Mouse (Mus musculus): ENCODE measurements around the gene Slc22a23. TPM values are rescaled to one million over a fixed set of nuclear protein-coding genes. Genes with fewer than 3 reads are reported as not detected.

Gene Slc22a23
- polyA plus RNA-seq, 1 experiment from 2014 or later, result 7.8 TPM

DNA sequence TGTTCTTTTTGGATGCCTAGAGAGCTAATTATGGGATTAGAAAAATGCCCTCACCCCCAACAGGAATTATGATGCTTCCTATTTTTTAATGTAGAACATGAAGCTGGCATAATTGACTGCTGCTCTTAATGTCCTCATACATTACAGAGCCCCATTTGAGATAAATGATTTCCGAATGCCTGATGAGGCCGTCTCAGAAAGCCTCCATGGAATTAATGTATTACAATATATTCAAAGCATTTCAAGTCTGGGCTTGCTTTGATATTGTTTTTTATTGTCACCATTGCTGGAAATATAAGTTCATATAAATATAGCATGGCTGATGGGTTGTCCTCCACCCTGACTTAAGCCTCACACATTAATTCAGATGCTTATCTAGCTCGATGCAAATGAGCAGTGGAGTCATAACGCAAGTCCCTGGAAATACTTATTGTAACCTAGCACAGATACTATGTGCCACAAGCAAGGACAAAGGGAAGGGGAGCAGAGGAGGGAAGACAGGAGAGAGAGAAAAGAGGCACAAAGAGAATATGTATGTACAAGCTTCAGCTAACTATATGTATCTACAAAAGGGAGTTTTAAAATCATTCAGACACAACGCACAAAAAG, 28.0 kb upstream of the Slc22a23 start:
- ATAC-seq (ENCODE audit: insufficient number of reproducible peaks, insufficient read depth, low FRiP score, low read depth), result no peak
- Histone ChIP-seq H3K9ac (ENCODE audit: low read length) (no peak overlapping the region), H3K4me3 (ENCODE audit: control insufficient read depth in 1 of 2, insufficient read depth in 1 of 2, low read depth in 1 of 2, low read length in 2 of 2) (no peak overlapping the region), H3K9me3 (ENCODE audit: control insufficient read depth, low read length) (no peaks in the 10 kb centered on the region), H3K36me3 (ENCODE audit: control insufficient read depth, insufficient read depth, low read length) (no peaks in the 10 kb centered on the region), H3K4me2 (ENCODE audit: low read length) (0 out of 2 replicates have a peak overlapping the region, but pooled peaks have one; percentile 3), H3K27me3 (ENCODE audit: control insufficient read depth, insufficient read depth, low read length) (no peaks in the 10 kb centered on the region), H3K4me1 (ENCODE audit: control insufficient read depth in 2 of 2, insufficient read depth in 2 of 2, low read length in 2 of 2) (peaks cover 4 to 9% of the 10 kb centered on the region in 2 experiments; a peak in 1 of 4 replicates), H3K27ac (replicated peaks in 1 of 2; ENCODE audit: control insufficient read depth in 1 of 2, insufficient read depth in 1 of 2, low read depth in 2 of 2, low read length in 2 of 2) (no peak overlapping the region)
- WGBS, result 68% methylated on average over 5 of the region's 5 CpGs

DNA sequence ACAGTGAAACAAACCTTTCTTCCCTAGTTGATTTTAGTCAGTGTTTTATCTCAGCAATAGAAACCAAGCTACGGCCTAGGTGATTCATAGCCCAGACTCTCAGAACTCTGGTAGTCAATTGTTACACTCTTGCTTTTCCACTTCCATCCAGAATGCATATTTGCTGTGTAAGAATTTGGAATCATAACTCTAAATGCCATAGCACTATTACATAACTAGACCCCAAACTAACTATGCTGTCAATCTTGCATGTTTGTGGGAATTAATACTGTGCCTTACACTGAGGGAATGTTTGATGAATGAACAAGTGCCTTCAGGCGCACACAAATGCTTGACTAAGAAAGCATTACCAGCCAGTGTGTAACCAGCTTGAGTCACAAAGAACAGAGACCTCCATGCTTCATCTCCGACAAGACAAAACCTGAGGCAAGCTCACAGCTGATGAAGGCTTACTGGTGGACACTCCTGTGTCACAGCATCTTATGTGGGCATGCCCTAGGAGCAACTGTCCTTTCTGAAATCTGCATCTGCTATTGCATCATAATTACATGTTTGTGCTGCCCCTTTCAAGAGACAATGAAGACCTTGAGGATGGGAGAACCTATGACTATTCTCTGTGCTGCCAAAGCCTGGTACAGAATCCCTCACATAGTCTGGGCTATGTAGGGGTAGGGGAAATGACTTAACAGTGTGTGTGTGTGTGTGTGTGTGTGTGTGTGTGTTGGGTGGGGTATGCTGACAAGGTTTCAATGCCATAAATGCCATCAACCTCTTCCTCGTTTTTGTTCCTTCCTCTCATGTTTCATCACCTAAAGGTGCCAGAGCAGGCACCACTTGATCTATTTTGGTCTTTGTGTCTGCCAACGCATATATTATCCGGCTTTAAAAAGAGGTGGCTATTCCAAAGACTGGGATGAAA, 27.2 kb upstream of the Slc22a23 start:
- Histone ChIP-seq H3K4me3 (ENCODE audit: control insufficient read depth in 1 of 2, insufficient read depth in 1 of 2, low read depth in 1 of 2, low read length in 2 of 2) (no peak overlapping the region), H3K4me1 (ENCODE audit: control insufficient read depth in 2 of 2, insufficient read depth in 2 of 2, low read length in 2 of 2) (peaks cover 4 to 9% of the 10 kb centered on the region in 2 experiments; a peak in 1 of 4 replicates), H3K36me3 (ENCODE audit: control insufficient read depth, insufficient read depth, low read length) (no peaks in the 10 kb centered on the region), H3K4me2 (ENCODE audit: low read length) (0 out of 2 replicates have a peak overlapping the region, but pooled peaks have one; percentile 3), H3K27ac (replicated peaks in 1 of 2; ENCODE audit: control insufficient read depth in 1 of 2, insufficient read depth in 1 of 2, low read depth in 2 of 2, low read length in 2 of 2) (no peak overlapping the region), H3K9ac (ENCODE audit: low read length) (no peak overlapping the region), H3K9me3 (ENCODE audit: control insufficient read depth, low read length) (no peaks in the 10 kb centered on the region), H3K27me3 (ENCODE audit: control insufficient read depth, insufficient read depth, low read length) (no peaks in the 10 kb centered on the region)
- 56% methylated on average over 6 of the region's 6 CpGs for WGBS
- ATAC-seq (ENCODE audit: insufficient number of reproducible peaks, insufficient read depth, low FRiP score, low read depth), result peak; percentile 43; the same call in 1 of the 2 replicates

DNA sequence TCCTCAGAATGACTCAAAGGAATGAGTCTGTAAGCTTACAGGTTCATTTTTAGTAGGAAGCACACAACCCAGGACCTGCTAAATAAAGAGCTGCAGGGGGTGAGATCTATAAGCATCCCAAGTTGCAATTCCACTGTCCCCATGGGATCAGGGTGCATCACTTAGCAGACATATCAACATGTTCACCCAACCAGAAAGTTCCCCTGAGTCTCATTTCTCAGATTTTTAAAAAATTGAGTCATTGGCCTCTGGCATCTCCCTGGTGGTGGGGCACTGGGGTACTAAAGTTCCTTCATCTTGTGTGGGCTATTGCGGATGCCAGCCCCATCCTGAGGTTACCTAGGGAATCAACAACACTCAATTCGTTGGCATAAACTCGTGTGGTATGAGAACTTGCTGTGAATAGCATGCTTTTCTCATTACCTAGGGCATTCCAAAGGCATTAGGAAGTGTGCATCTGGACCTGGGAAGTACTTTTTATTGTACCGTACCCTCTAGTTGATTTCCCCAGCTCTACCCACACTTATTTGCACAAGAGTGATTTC, 25.4 kb upstream of the Slc22a23 start:
- peaks cover 2 to 9% of the 10 kb centered on the region in 2 experiments; a peak in 1 of 4 replicates for H3K4me1 ChIP-seq (ENCODE audit: control insufficient read depth in 2 of 2, insufficient read depth in 2 of 2, low read length in 2 of 2)

DNA sequence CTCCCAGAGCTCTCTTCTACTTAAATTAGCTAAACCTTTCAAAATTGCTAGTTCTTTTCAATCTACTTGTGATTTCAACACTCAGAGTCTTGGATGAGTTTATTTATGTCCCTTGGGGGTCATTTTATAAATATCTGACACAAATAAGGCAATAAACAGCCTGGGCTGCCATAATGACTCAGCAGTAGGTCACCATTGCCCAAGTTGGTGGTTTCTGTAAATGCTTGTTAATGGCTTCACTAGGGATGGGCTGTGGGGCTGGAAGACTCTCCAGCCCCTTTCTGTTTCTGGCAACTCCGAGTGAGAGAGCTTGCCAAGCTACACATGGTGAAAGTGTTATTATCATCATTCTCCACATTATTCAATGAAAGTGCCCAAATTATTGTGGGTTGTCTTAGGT, 20.2 kb upstream of the Slc22a23 start:
- Histone ChIP-seq H3K4me3 (ENCODE audit: control insufficient read depth in 1 of 2, insufficient read depth in 1 of 2, low read depth in 1 of 2, low read length in 2 of 2) (no peak overlapping the region), H3K27ac (replicated peaks in 1 of 2; ENCODE audit: control insufficient read depth in 1 of 2, insufficient read depth in 1 of 2, low read depth in 2 of 2, low read length in 2 of 2) (no peak overlapping the region), H3K4me1 (ENCODE audit: control insufficient read depth in 2 of 2, insufficient read depth in 2 of 2, low read length in 2 of 2) (no peaks in the 10 kb centered on the region), H3K27me3 (ENCODE audit: control insufficient read depth, insufficient read depth, low read length) (no peaks in the 10 kb centered on the region), H3K4me2 (ENCODE audit: low read length) (no peak overlapping the region), H3K9me3 (ENCODE audit: control insufficient read depth, low read length) (no peaks in the 10 kb centered on the region), H3K9ac (ENCODE audit: low read length) (no peak overlapping the region), H3K36me3 (ENCODE audit: control insufficient read depth, insufficient read depth, low read length) (no peaks in the 10 kb centered on the region)
- 64% methylated on average over 1 of the region's 1 CpGs for WGBS
- no peak for ATAC-seq (ENCODE audit: insufficient number of reproducible peaks, insufficient read depth, low FRiP score, low read depth)

More for the DNA sequence above, 25.4 kb upstream of the Slc22a23 start:
- H3K27me3 ChIP-seq (ENCODE audit: control insufficient read depth, insufficient read depth, low read length), result no peaks in the 10 kb centered on the region
- no peak overlapping the region for H3K4me3 ChIP-seq (ENCODE audit: control insufficient read depth in 1 of 2, insufficient read depth in 1 of 2, low read depth in 1 of 2, low read length in 2 of 2)
- no peak overlapping the region for H3K9ac ChIP-seq (ENCODE audit: low read length)
- H3K4me2 ChIP-seq (ENCODE audit: low read length), result no peak overlapping the region
- H3K9me3 ChIP-seq (ENCODE audit: control insufficient read depth, low read length), result no peaks in the 10 kb centered on the region
- H3K36me3 ChIP-seq (ENCODE audit: control insufficient read depth, insufficient read depth, low read length), result no peaks in the 10 kb centered on the region
- H3K27ac ChIP-seq (replicated peaks in 1 of 2; ENCODE audit: control insufficient read depth in 1 of 2, insufficient read depth in 1 of 2, low read depth in 2 of 2, low read length in 2 of 2), result no peak overlapping the region
- no peak for ATAC-seq (ENCODE audit: insufficient number of reproducible peaks, insufficient read depth, low FRiP score, low read depth)
- 64% methylated on average over 4 of the region's 4 CpGs for WGBS

DNA sequence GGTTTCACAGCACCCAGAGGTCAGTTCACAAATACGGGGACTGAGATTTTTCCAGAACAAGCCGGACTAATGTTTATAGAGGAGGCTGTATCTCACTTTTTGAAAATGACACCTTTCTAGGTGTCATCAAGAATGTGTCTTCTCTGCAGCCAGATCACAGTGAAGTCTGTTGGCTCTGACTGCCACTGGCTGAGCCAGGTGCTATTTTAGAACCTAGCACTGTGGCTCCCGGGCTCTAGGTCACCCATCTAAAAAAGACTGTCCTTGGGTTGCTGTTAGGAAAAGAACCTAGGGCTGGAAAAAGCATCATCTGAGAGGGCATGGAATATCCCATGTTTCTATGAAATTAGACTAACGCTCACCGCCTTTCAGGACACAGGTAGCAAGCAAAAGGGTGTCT, 10.7 kb upstream of the Slc22a23 start:
- Histone ChIP-seq H3K27me3 (ENCODE audit: control insufficient read depth, insufficient read depth, low read length) (no peaks in the 10 kb centered on the region), H3K27ac (replicated peaks in 1 of 2; ENCODE audit: control insufficient read depth in 1 of 2, insufficient read depth in 1 of 2, low read depth in 2 of 2, low read length in 2 of 2) (no peak overlapping the region), H3K4me2 (ENCODE audit: low read length) (no peak overlapping the region), H3K9me3 (ENCODE audit: control insufficient read depth, low read length) (no peaks in the 10 kb centered on the region), H3K4me3 (ENCODE audit: control insufficient read depth in 1 of 2, insufficient read depth in 1 of 2, low read depth in 1 of 2, low read length in 2 of 2) (no peak overlapping the region), H3K36me3 (ENCODE audit: control insufficient read depth, insufficient read depth, low read length) (no peaks in the 10 kb centered on the region), H3K9ac (ENCODE audit: low read length) (no peak overlapping the region), H3K4me1 (ENCODE audit: control insufficient read depth in 2 of 2, insufficient read depth in 2 of 2, low read length in 2 of 2) (no peaks in the 10 kb centered on the region)
- WGBS, result 75% methylated on average over 5 of the region's 5 CpGs
- no peak for ATAC-seq (ENCODE audit: insufficient number of reproducible peaks, insufficient read depth, low FRiP score, low read depth)

DNA sequence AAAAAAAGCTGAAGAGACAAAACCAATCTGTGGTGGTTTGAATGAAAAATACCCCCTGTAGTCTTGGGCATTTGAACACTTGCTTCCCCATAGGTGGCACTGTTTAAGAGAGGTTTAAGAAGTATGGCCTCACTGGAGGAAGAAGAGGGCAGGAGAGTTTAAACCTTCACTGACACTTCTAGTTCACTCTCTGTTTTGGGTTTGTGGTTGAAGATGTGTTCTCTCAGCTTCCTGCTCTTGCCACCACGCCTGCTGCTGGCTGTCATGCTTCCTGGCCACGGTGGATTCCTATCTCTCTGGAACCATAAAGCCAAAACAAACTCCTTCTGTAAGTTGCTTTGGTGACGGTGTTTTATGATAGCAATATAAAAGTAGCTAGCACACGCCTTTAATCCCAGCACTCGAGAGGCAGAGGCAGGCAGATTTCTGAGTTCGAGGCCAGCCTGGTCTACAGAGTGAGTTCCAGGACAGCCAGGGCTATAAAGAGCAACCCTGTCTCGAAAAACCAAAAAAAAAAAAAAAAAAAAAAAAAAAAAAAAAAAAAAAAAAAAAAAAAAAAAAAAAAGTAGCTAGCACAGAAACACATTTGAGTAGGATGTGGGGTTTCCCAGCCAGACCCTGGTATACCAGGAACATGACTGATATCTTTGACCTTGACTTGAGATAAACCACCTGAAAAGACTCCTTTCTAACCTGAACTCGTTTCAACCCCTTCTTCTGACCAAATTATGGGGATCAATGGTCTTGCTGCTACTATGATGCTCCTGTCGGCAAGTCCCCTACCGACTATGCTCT, 10.0 kb upstream of the Slc22a23 start:
- Histone ChIP-seq H3K4me1 (ENCODE audit: control insufficient read depth in 2 of 2, insufficient read depth in 2 of 2, low read length in 2 of 2) (no peaks in the 10 kb centered on the region), H3K36me3 (ENCODE audit: control insufficient read depth, insufficient read depth, low read length) (no peaks in the 10 kb centered on the region), H3K27ac (replicated peaks in 1 of 2; ENCODE audit: control insufficient read depth in 1 of 2, insufficient read depth in 1 of 2, low read depth in 2 of 2, low read length in 2 of 2) (no peak overlapping the region), H3K4me2 (ENCODE audit: low read length) (no peak overlapping the region), H3K9me3 (ENCODE audit: control insufficient read depth, low read length) (no peaks in the 10 kb centered on the region), H3K27me3 (ENCODE audit: control insufficient read depth, insufficient read depth, low read length) (no peaks in the 10 kb centered on the region), H3K4me3 (ENCODE audit: control insufficient read depth in 1 of 2, insufficient read depth in 1 of 2, low read depth in 1 of 2, low read length in 2 of 2) (no peak overlapping the region), H3K9ac (ENCODE audit: low read length) (no peak overlapping the region)
- WGBS, result 82% methylated on average over 10 of the region's 10 CpGs
- no peak for ATAC-seq (ENCODE audit: insufficient number of reproducible peaks, insufficient read depth, low FRiP score, low read depth)

DNA sequence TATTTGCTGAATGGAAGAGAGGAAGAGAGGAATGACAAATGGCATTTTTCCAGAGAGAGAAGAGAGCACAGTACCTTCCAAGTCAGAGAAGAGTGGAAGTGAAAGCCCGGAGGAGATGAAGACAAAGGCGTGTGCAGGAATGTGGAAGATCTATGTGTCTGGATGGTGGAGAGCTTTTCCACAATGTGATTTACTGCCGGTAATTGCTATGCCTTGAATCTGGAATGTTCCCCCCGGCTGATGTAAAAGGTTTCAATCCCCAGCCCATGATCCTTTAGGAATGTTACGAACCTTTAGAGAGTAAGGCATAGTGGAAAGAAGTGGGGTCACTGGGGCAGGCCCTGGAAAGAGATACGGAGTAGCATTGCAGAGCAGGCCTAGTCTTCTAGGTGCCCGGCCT, 8.3 kb upstream of the Slc22a23 start:
- 77% methylated on average over 7 of the region's 7 CpGs for WGBS
- no peak for ATAC-seq (ENCODE audit: insufficient number of reproducible peaks, insufficient read depth, low FRiP score, low read depth)

More for the DNA sequence above, 8.3 kb upstream of the Slc22a23 start:
- no peak overlapping the region for H3K4me2 ChIP-seq (ENCODE audit: low read length)
- 0 out of 4 replicates have a peak, but pooled peaks cover 2 to 4% of the 10 kb centered on the region in 2 experiments for H3K4me1 ChIP-seq (ENCODE audit: control insufficient read depth in 2 of 2, insufficient read depth in 2 of 2, low read length in 2 of 2)
- H3K4me3 ChIP-seq (ENCODE audit: control insufficient read depth in 1 of 2, insufficient read depth in 1 of 2, low read depth in 1 of 2, low read length in 2 of 2), result no peak overlapping the region
- no peaks in the 10 kb centered on the region for H3K36me3 ChIP-seq (ENCODE audit: control insufficient read depth, insufficient read depth, low read length)
- H3K9ac ChIP-seq (ENCODE audit: low read length), result no peak overlapping the region
- H3K27ac ChIP-seq (replicated peaks in 1 of 2; ENCODE audit: control insufficient read depth in 1 of 2, insufficient read depth in 1 of 2, low read depth in 2 of 2, low read length in 2 of 2), result no peak overlapping the region
- no peaks in the 10 kb centered on the region for H3K27me3 ChIP-seq (ENCODE audit: control insufficient read depth, insufficient read depth, low read length)
- no peaks in the 10 kb centered on the region for H3K9me3 ChIP-seq (ENCODE audit: control insufficient read depth, low read length)
